In the genomic region with DNA sequence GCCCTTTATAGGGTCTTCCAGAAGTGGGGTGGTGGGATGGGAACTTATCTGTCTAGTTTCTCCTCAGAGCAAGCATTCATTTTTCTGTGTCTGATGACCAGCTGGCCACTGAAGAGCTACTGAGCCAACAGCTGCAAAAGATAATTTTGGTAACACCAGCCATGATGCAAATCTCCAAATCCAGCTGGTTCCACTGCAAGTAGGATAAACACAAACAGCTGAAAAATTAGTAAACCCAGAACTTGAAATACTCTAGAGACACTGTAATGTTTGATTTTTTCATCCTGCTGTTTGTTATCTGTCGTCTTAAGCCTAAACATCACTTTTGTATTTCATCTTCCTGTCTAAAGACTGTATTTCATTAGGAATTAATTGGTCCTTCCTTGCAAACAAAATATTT, we compare ENCODE assay signal across 24 mouse cellular contexts. TPM values are rescaled to one million over a fixed set of nuclear protein-coding genes. Genes with fewer than 3 reads are reported as not detected.
DNase-seq lines count a peak whose midpoint lies in the region; ATAC-seq and TF ChIP-seq lines count a peak whose summit lies in the region.
"Had no signal": no experiment of that assay in that cellular context is flagged by ENCODE, and none has a peak within 500 bp of the region (broad histone marks: within the 10 kb centered on the region; RNA-seq: fewer than 3 reads in every experiment).

No protein-coding gene starts in this region.

- peak; percentile 56; the same call in 1 of the 2 replicates for ATAC-seq in lung, embryonic 15.5 days (ENCODE audit: borderline replicate concordance, extremely low read depth, low FRiP score, low TSS enrichment)
- ATAC-seq in intestine, embryonic 16.5 days: peak; percentile 77
- ATAC-seq: forebrain, embryonic 15.5 days; hindbrain, embryonic 16.5 days had no signal

- peak; percentile 91 for DNase-seq in heart, adult 11 months
- no peak for DNase-seq in heart, postnatal 4 days
- DNase-seq in lung, postnatal 14 days: no peak
- no peak for DNase-seq in CH12.LX (ENCODE audit: extremely low read depth)
- DNase-seq in left cerebral cortex, adult 18-20 months (ENCODE audit: low spot score in 2 of 2): no peak
- DNase-seq: adrenal gland, postnatal 10 days; B cell, adult 2 months; cerebellum, adult 8-10 months; kidney, adult 18-20 months; kidney, postnatal 25 days; midbrain, embryonic 14.5 days; right cerebral cortex, postnatal 25 days; thymus, postnatal 36 days had no signal

- peaks cover 39% of the 10 kb centered on the region for H3K4me1 ChIP-seq in lung, embryonic 15.5 days
- H3K4me1 ChIP-seq in CH12.LX (ENCODE audit: control insufficient read depth in 1 of 2, insufficient read depth in 2 of 2): peaks cover 0 to 55% of the 10 kb centered on the region in 2 experiments; a peak in 2 of 4 replicates
- peaks cover 9% of the 10 kb centered on the region for H3K4me1 ChIP-seq in intestine, embryonic 16.5 days (ENCODE audit: control insufficient read depth, insufficient read depth, low read length)
- H3K4me1 ChIP-seq: forebrain, embryonic 15.5 days; hindbrain, embryonic 10.5 days; neural tube, embryonic 12.5 days had no signal

- no peaks in the 10 kb centered on the region for H3K27me3 ChIP-seq in lung, embryonic 15.5 days
- H3K27me3 ChIP-seq in CH12.LX (replicated peaks): no peaks in the 10 kb centered on the region
- H3K27me3 ChIP-seq in intestine, embryonic 16.5 days (replicated peaks; ENCODE audit: control insufficient read depth, insufficient read depth, low read length): no peaks in the 10 kb centered on the region
- H3K27me3 ChIP-seq: forebrain, embryonic 15.5 days; neural tube, embryonic 12.5 days had no signal

- TF ChIP-seq CTCF in CH12.LX (conservative IDR thresholded peaks at IDR 0.05 in 1 of 2, IDR thresholded peaks at IDR 0.05 in 1 of 2; ENCODE audit: low read depth in 2 of 2, low read length in 2 of 2): no peak

- in situ Hi-C loops in CH12.LX (cut with MboI; ENCODE audit: low pct_ligation_motif_present, low pct_unique_long_range_greater_than_20kb, low sequenced_read_pairs): no loop called here

- no peak for TF ChIP-seq POLR2A in CH12.LX (IDR thresholded peaks at IDR 0.05; ENCODE audit: low read depth, low read length)

- H3K79me2 ChIP-seq in CH12.LX (replicated peaks; ENCODE audit: control insufficient read depth, extremely low read depth, insufficient read depth, poor library complexity, severe bottlenecking): no peaks in the 10 kb centered on the region

- no peak; the same call in 1 of the 2 replicates for TF ChIP-seq EP300 in CH12.LX (IDR thresholded peaks at IDR 0.05; ENCODE audit: low read length)

- dilution Hi-C loops in CH12.LX (cut with MboI; ENCODE audit: extremely low pct_ligation_motif_present, extremely low pct_unique_long_range_greater_than_20kb, low sequenced_read_pairs): no loop called here

- H3K27ac ChIP-seq in lung, embryonic 15.5 days: peak overlapping the region; percentile 27
- no peak overlapping the region for H3K27ac ChIP-seq in CH12.LX (ENCODE audit: insufficient read depth, low read depth)
- no peak overlapping the region for H3K27ac ChIP-seq in intestine, embryonic 16.5 days (ENCODE audit: low read length)
- H3K27ac ChIP-seq: forebrain, embryonic 15.5 days; hindbrain, embryonic 10.5 days; layer of hippocampus, adult 2 months; neural tube, embryonic 12.5 days had no signal

- H3K9ac ChIP-seq in lung, embryonic 15.5 days: no peak overlapping the region
- no peak overlapping the region for H3K9ac ChIP-seq in CH12.LX (ENCODE audit: insufficient read depth, low read depth)
- H3K9ac ChIP-seq in intestine, embryonic 16.5 days (ENCODE audit: low read depth, low read length): no peak overlapping the region
- H3K9ac ChIP-seq: forebrain, embryonic 15.5 days; neural tube, embryonic 12.5 days had no signal

- WGBS in lung, embryonic 15.5 days: 26% methylated on average over 1 of the region's 1 CpGs
- WGBS in intestine, embryonic 16.5 days: 59% methylated on average over 1 of the region's 1 CpGs

- TF ChIP-seq RAD21 in CH12.LX (IDR thresholded peaks at IDR 0.05; ENCODE audit: low read depth, low read length): no peak

- no peak overlapping the region for H3K4me3 ChIP-seq in lung, embryonic 15.5 days
- H3K4me3 ChIP-seq in CH12.LX (replicated peaks in 1 of 3; ENCODE audit: low read depth in 2 of 3, low read length in 2 of 3, poor library complexity in 1 of 3): no peak overlapping the region
- no peak overlapping the region for H3K4me3 ChIP-seq in intestine, embryonic 16.5 days (ENCODE audit: low read length)
- H3K4me3 ChIP-seq: forebrain, embryonic 15.5 days; hindbrain, embryonic 10.5 days; layer of hippocampus, adult 2 months; neural tube, embryonic 12.5 days had no signal

- no peaks in the 10 kb centered on the region for H3K36me3 ChIP-seq in lung, embryonic 15.5 days
- H3K36me3 ChIP-seq in CH12.LX (replicated peaks in 1 of 2; ENCODE audit: control insufficient read depth in 1 of 2, insufficient read depth in 1 of 2, low read length in 1 of 2): no peaks in the 10 kb centered on the region
- H3K36me3 ChIP-seq in intestine, embryonic 16.5 days (ENCODE audit: control insufficient read depth, insufficient read depth, low read length): no peaks in the 10 kb centered on the region
- H3K36me3 ChIP-seq: forebrain, embryonic 15.5 days; hindbrain, embryonic 10.5 days; neural tube, embryonic 12.5 days had no signal

- no peaks in the 10 kb centered on the region for H3K9me3 ChIP-seq in lung, embryonic 15.5 days
- no peaks in the 10 kb centered on the region for H3K9me3 ChIP-seq in CH12.LX (replicated peaks; ENCODE audit: low read length)
- H3K9me3 ChIP-seq in intestine, embryonic 16.5 days (ENCODE audit: control insufficient read depth, low read length): no peaks in the 10 kb centered on the region
- H3K9me3 ChIP-seq: forebrain, embryonic 15.5 days; hindbrain, embryonic 10.5 days; neural tube, embryonic 12.5 days had no signal

- H3K4me2 ChIP-seq in lung, embryonic 15.5 days: no peak overlapping the region
- H3K4me2 ChIP-seq in CH12.LX (ENCODE audit: insufficient read depth, low read depth, poor library complexity, severe bottlenecking): no peak overlapping the region
- H3K4me2 ChIP-seq in intestine, embryonic 16.5 days (ENCODE audit: low read depth, low read length): no peak overlapping the region
- H3K4me2 ChIP-seq: forebrain, embryonic 15.5 days; heart, embryonic 11.5 days; neural tube, embryonic 12.5 days had no signal

TF ChIP-seq in CH12.LX, 34 proteins besides CTCF, POLR2A, EP300 and RAD21:
- TF ChIP-seq ETS1 (conservative IDR thresholded peaks at IDR 0.05; ENCODE audit: low read depth, low read length) (peak; percentile 54), UBTF (IDR thresholded peaks at IDR 0.05; ENCODE audit: low read depth, low read length) (no peak), TCF12 (IDR thresholded peaks at IDR 0.05; ENCODE audit: low read depth, low read length) (peak; percentile 45; the same call in 1 of the 2 replicates), MEF2A (IDR thresholded peaks at IDR 0.05; ENCODE audit: borderline replicate concordance, low read depth, low read length) (peak; percentile 73; the same call in 1 of the 2 replicates), NELFE (IDR thresholded peaks at IDR 0.05; ENCODE audit: low read depth, low read length) (no peak), ELF1 (IDR thresholded peaks at IDR 0.05; ENCODE audit: low read depth, low read length) (no peak)

RNA-seq across cellular contexts. Expression of gene Thbd, which starts 13.7 kb away (rescaled TPM):
- 10 to 100 TPM; 37.2 to 41.4 TPM for total RNA-seq in heart, postnatal 4 days (2021)
- polyA plus RNA-seq in lung, embryonic 15.5 days (2015; fragmentation: Nextera tagmentation; extraction: Ambion mirVana): 98.0 and 102 TPM in 2 replicates
- total RNA-seq in CH12.LX (2012; rRNA removed): not detected in 2 replicates
- total RNA-seq in CH12.LX (2014; rRNA removed): not detected in 2 replicates
- not detected in 2 replicates for polyA plus RNA-seq in CH12.LX (2012; ENCODE audit: insufficient read length, low read depth)
- 46.6 and 46.8 TPM in 2 replicates for polyA plus RNA-seq in intestine, embryonic 16.5 days (2015; fragmentation: Nextera tagmentation; extraction: Ambion mirVana)
- 10 to 100 TPM; 11.4 to 20.3 TPM for total RNA-seq in left cerebral cortex, adult 18-20 months (2021)

RNA-seq across cellular contexts. Expression of gene Cd93, which starts 21.7 kb away (rescaled TPM):
- 100 to 1,000 TPM; 160 to 168 TPM for total RNA-seq in heart, postnatal 4 days (2021)
- polyA plus RNA-seq in lung, embryonic 15.5 days (2015; fragmentation: Nextera tagmentation; extraction: Ambion mirVana): 33.4 and 35.4 TPM in 2 replicates
- 0.04 and 0.08 TPM in 2 replicates for total RNA-seq in CH12.LX (2012; rRNA removed)
- 0.08 TPM in 2 replicates for total RNA-seq in CH12.LX (2014; rRNA removed)
- 0.07 TPM in 1 of 2 replicates, not detected in the other for polyA plus RNA-seq in CH12.LX (2012; ENCODE audit: insufficient read length, low read depth)
- polyA plus RNA-seq in intestine, embryonic 16.5 days (2015; fragmentation: Nextera tagmentation; extraction: Ambion mirVana): 8.3 and 9.0 TPM in 2 replicates
- 1 to 10 TPM; 4.6 to 5.3 TPM for total RNA-seq in left cerebral cortex, adult 18-20 months (2021)

RNA-seq across cellular contexts. Expression of gene Sstr4, which starts 26.6 kb away (rescaled TPM):
- total RNA-seq in heart, postnatal 4 days (2021): under 1 TPM; 0.79 to 0.81 TPM
- polyA plus RNA-seq in lung, embryonic 15.5 days (2015; fragmentation: Nextera tagmentation; extraction: Ambion mirVana): 2.9 and 3.0 TPM in 2 replicates
- total RNA-seq in CH12.LX (2012; rRNA removed) (not detected in 2 replicates), CH12.LX (2014; rRNA removed) (not detected in 2 replicates)
- not detected in 2 replicates for polyA plus RNA-seq in CH12.LX (2012; ENCODE audit: insufficient read length, low read depth)
- polyA plus RNA-seq in intestine, embryonic 16.5 days (2015; fragmentation: Nextera tagmentation; extraction: Ambion mirVana): 1.6 and 1.8 TPM in 2 replicates
- total RNA-seq in left cerebral cortex, adult 18-20 months (2021): 10 to 100 TPM; 27.4 to 35.5 TPM
- total RNA-seq: granulocyte monocyte progenitor cell, adult 5-6 weeks; liver, adult 2 months; megakaryocyte-erythroid progenitor cell, adult 5-6 weeks had no signal
- polyA plus RNA-seq: liver, adult 2 months had no signal

Comparison
In these comparisons a context has a peak if more than half of its experiments do, and no peak if none do; other contexts are left out.
1. RNA of gene Thbd, which starts 13.7 kb away (total RNA-seq): 37.2 to 41.4 TPM in heart, postnatal 4 days and 11.4 to 20.3 TPM in left cerebral cortex, adult 18-20 months; not detected in CH12.LX; every median in the first group is over 10 times any median in the second.
2. RNA of gene Cd93, which starts 21.7 kb away (total RNA-seq): 160 to 168 TPM in heart, postnatal 4 days; 4.6 to 5.3 TPM in left cerebral cortex, adult 18-20 months and 0.04 to 0.08 TPM in CH12.LX; every median in the first group is over 10 times any median in the second.
3. RNA of gene Sstr4, which starts 26.6 kb away (total RNA-seq): 27.4 to 35.5 TPM in left cerebral cortex, adult 18-20 months; 0.79 to 0.81 TPM in heart, postnatal 4 days and not detected in CH12.LX; every median in the first group is over 10 times any median in the second.